Mouse (Mus musculus) gastrocnemius, adult 8-10 months (tissue): ENCODE data around the gene Wt1. TPM values are rescaled to one million over a fixed set of nuclear protein-coding genes. Genes with fewer than 3 reads are reported as not detected.

Source experiments
- DNase-seq, 2 experiments: peaks; one replicate each; pipeline ENCODE4 v3.0.0; 2022; ENCODE audit warnings: low spot score in 2 of 2
- total RNA-seq, 4 experiments: library from RNA; stranded (reverse); gene quantifications; 2 replicates each; pipeline ENCODE4 v1.2.4; 2022

Gene Wt1
- total RNA-seq, 4 experiments from 2014 or later: not detected

GRCm38 (mm10) chr2:105125641-105126040 lies 688 bp upstream of the Wt1 start:
- no peak for DNase-seq

DNA sequence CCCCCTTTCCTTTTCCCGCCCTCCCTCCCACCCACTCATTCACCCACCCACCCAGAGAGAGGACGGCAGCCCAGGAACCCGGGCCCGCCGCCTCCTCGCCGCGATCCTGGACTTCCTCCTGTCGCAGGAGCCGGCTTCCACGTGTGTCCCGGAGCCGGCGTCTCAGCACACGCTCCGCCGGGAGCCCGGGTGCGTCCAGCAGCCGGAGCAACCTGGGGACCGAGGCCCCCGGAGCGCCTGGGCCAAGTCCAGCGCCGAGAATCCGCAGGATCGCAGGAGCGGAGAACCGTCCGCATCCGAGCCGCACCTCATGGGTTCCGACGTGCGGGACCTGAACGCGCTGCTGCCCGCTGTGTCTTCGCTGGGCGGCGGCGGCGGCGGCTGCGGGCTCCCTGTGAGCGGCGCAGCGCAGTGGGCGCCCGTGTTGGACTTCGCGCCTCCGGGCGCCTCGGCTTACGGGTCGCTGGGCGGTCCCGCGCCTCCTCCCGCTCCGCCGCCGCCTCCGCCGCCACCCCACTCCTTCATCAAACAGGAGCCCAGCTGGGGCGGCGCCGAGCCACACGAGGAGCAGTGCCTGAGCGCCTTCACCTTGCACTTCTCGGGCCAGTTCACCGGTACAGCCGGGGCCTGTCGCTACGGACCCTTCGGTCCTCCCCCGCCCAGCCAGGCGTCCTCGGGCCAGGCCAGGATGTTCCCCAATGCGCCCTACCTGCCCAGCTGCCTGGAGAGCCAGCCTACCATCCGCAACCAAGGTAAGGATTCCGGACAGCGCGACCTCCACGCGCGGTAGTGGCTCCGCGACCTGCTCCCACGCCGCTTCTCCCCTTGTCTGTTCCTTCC lies 582 bp downstream of the Wt1 start:
- no peak for DNase-seq

DNA sequence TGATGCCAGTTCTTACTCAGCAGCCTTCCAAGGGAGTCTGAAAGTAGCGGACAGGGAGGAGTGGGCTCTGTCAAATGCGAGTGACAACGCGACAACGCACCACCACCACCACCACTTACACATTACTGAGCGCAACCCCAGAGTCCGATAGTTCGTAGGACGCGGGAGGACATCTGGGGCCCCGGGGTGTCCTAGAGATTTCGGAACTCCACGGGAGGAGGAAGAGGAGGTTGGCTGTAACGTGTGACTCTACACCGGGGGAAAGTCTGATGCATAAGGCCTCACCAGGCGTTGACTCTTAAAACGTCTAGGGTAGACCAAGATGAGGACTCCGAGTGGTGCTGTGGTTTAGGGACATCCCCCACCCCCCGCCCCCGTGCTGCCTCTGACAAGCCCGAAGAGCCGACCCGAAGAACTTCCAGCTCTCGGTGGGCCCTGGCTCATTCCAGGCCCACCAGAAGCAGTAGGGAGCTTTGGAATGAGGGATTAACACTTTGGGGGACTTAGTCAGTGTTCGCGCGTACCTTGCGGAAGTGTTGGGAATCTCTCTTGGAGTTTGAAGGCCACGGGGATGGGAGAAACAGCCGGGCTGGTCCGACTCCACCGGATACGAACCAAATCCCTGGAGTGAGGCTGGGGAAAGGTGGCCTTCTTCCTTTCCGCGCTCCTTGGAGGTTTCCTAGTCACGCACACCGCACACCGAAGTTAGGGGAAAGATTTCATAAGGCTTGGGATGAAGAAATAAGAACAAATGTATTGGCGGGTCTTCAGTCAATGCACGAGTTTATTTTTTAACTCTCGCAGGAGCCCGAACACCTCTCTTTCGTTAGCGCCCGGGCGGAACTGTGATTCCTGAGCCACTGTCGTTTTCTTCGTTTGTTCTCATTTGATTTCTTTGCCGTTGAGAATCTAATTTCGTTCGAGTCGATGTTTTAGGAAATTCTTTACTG lies 1.5 kb downstream of the Wt1 start:
- no peak for DNase-seq

- DNase-seq: no peak
Measured at GRCm38 (mm10) chr2:105128564-105128963, 2.2 kb downstream of the Wt1 start.

GRCm38 (mm10) chr2:105130351-105131060 lies 4.2 kb downstream of the Wt1 start:
- no peak for DNase-seq

DNA sequence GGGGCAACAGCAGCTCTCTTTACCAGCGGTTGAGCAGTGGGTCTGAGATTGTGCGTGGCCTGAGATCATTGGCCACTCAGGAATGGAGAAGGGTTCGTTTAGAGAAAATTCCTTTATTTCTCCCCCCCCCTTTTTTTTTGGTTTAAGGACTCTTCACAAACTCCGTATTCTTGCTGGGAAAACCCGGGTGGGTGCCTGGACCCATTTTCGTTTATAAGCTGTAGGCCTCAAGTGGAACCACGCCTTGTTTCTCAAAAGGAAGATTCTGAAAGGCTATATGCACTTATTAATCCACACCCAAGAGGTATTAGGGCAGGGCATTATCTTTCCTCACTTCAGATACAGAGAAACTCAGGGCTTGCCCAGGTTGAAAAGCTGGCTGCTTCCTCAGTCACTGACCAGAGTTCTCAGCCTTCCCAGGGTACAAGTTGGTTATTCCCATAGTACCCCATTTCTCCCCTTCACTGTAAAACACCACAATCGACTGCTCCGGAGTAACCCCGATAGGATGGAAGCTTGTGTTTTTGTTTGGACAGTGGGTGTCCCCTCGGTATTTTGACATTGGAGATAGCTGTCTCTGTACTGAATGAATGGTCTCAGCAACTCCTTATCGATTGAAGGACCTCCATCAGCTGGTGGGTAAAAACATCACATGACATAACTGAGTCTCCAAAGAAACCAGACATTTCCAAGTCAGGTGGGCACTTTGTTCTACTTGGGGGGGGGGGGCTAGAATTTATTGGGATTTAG lies 4.9 kb downstream of the Wt1 start:
- no peak for DNase-seq

GRCm38 (mm10) chr2:105131811-105132100 lies 5.4 kb downstream of the Wt1 start:
- DNase-seq: no peak

GRCm38 (mm10) chr2:105132300-105132699 lies 6.0 kb downstream of the Wt1 start:
- no peak for DNase-seq

DNA sequence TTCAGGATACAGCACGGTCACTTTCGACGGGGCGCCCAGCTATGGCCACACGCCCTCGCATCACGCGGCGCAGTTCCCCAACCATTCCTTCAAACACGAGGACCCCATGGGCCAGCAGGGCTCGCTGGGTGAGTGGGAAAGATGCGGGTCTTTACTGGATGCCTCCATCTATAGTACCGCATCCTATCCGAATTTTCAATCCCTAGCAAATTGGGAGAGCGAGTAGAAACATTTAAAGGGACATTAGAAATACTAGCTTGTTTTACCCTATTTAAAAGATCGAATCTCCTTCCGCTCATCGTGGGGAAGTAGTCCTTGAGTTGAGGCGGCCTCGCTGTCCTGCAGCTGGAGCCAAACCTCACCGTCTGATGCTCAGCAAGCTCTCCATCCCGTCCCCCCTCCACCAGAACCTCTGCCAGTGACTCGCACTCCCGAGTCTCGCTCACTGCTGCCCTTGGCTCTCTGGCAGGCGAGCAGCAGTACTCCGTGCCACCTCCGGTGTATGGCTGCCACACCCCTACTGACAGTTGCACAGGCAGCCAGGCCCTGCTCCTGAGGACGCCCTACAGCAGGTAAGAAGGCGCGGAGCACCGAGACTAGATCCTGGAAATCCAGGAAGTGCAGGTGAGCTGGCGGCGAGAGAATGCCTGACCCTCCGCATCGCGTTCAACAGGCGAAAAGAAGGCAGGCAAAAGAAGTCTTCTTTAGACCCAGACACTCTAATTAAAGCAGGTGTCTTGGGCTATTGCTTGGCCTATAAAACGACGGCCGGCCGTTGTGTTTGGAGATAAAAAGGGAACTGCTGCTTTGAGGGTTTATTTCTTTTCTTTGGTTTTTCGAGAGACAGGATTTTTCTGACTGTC lies 6.8 kb downstream of the Wt1 start:
- no peak for DNase-seq

DNA sequence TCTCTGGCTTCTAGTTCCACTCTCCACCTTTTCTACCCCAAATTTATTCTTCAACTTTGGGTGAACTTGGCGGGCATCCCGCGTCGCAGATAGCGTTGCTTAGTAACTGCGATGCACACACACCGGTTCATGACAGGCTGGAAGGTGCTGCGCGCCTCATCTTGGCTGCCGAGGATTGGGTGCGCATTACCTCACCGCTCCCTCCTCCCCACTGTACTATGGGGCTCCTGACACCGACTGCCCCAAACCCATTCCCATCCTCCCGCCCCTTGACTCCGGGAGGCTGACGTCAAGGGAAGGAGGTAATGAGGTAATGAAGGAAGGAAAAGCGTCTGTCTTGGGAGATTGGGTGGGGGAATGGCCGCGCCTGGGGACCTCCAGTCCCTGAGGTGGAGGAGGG lies 8.0 kb downstream of the Wt1 start:
- DNase-seq: no peak

DNA sequence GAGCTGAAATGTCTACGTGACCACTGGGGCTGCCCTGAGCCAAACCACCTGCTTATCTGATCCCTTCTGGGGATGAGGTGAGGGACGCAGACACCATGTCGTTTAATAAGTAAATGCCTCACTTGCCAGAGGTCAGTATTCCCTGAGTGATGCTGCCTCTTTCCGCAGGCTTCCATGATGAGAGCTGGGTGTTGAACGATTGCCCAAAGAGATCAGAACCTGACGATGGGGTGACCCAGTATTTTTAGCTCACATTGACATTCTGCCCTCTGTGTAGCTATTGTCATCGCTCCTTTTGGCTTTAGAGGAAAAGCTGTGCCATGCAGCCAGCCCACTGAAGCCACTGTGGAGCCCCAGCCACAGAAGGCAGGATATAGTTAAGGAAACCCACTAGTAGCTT lies 13.1 kb downstream of the Wt1 start:
- DNase-seq: no peak

- DNase-seq: no peak
Measured at GRCm38 (mm10) chr2:105141371-105141770, 15.0 kb downstream of the Wt1 start.

- no peak for DNase-seq
Measured at GRCm38 (mm10) chr2:105143731-105144130, 17.4 kb downstream of the Wt1 start.

DNA sequence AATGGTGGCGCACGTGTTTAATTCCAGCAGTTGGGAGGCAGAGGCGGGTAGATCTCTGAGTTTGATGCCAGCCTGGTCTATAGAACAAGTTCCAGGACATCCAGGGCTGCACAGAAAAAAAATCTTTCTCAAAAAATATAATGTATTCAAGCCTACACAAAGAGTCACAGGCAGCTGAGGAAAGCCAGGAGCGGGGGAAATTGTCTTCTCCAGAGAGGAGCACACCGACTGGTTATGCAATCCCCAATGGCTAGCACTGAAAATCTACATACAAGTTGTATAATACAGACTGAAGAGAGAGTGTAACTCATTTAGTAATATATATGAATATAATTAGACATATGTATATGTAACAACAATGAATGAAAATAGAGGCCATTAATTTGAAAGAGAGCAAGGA lies 25.2 kb downstream of the Wt1 start:
- DNase-seq: no peak

- DNase-seq: no peak
Measured at GRCm38 (mm10) chr2:105153046-105153445, 26.7 kb downstream of the Wt1 start.

DNA sequence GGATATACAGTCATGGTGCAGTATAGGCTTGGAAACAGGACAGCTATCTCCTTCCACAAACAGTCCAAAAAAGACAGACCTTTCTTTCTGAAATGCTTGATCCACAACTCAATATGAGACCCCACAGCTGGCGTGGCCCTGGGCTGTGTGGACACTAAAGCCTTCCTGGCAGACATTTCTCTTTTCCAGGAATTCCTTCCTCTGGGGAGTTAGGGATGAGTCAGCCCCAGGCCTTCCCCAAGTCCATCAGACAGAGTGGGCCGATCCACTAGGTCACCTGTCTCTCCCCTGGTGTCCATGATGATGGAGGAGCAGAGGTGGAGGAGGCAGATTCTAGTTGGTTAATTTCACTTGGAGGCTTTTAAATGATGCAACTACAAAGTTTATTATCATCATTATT lies 34.6 kb downstream of the Wt1 start:
- DNase-seq: no peak

- no peak for DNase-seq
Measured at GRCm38 (mm10) chr2:105162763-105163162, 36.4 kb downstream of the Wt1 start.

- DNase-seq: no peak
Measured at GRCm38 (mm10) chr2:105168137-105168536, 41.8 kb downstream of the Wt1 start.

DNA sequence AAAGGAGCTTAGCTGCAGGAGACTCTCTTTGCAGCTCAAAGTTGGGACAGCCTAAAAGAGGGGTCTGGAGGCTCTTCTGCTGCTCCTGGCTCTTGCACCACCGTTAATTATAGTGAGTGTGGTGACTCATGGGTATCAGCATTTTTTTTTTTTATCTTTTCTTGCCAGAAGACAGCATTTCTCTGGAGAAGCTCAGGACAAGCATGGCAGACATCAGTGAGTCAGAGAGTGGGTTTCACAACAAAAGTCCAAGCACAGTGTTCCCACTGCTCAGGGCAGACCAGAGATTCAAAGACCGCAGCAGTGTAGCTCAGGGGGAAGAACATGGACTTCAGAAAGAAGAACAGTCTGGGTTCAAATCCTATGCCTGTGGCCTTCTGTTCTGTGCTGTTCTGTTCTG lies 47.9 kb downstream of the Wt1 start:
- no peak for DNase-seq

DNA sequence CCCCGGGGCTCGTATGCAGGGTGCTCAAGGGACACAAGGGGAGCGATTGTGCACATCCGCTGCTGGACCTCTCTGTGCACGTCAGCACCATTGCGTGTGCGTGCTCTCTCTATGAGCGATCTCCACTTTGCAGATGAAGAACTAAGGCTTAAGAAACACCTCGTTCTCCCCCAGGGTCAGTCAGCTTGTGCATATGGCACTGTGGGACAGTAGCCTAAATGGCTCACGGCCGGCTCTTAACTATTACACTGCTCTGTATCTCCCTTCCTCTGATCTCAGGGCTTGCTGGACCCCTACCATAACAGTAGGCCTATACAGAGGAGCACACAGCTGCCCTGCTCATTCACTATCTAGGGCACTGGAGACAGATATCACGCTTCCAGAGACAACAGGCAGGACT lies 52.5 kb downstream of the Wt1 start:
- DNase-seq: no peak
